Mouse (Mus musculus) right cerebral cortex, postnatal 14 days (tissue): ENCODE data around the gene Xkrx.
"Not testable (repeated sequence)": the region's sequence is repeated elsewhere in the genome, so short reads cannot be mapped to it uniquely, and the experiment has no call there.

Experiments used
- DNase-seq: peaks from one replicate; pipeline ENCODE4 v3.0.0; 2022

The Xkrx gene

DNA sequence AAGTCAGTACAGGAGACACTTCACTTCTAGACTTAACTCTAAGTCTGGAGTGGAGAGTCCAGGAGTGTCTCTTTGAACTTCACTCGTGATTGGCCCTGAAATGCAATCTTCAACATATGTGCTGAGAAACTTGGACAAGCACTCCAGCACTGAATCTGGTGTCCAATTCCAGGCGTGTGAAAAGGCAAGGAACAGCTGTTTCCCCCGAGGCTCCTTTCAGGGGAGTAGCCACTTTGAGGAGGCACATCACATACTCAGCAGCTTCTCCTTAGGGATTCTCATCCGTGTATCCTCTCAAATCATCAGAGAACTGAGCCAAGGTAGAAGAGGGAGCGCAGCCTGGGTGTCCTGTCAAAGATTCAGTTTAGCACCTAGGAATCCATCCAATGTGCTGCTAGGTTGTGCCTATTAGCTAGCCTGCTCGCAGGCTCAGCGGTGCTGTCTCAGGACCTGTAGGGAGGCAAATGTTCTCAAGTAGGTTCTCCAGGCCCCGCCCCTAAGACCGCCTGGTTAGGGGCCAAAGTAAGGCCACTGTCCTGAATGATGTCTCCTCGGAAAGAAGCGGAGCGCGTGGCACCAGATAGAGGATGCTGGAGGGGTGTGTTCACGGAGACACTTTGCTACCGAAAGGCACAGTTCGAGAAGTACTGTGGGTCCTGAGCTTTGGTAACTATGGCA lies at the start of gene Xkrx:
TSS of gene Xkrx (minus strand) at position 34 of the 678 bp plus-strand sequence.
- DNase-seq = no peak

DNA sequence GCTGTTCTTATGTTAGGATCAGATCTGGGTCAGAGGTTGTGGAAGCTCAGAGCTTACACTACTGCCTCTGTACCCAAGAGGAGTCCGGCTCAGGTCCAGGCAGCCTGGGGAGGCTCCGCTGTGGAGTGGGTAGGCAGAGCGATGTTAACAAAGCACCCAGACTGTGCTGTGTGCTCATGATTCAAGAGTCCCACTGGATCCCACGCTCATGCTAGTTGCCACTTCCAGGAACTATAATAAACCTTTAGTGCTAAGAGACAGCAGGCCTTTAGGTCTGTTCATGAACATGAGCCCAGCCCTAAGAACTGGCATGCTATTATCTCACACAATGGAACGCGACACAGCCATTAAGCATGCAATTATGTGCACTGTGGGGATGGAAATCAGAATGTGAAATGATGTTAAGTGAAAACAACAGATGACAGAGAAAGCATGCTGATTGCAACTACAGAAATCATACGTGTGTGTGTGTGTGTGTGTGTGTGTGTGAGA lies 49.3 kb upstream of the Xkrx start:
- DNase-seq = no peak

- DNase-seq = no peak
Observed at GRCm38 (mm10) chrX:134208491-134208890, 46.6 kb upstream of the Xkrx start.

DNA sequence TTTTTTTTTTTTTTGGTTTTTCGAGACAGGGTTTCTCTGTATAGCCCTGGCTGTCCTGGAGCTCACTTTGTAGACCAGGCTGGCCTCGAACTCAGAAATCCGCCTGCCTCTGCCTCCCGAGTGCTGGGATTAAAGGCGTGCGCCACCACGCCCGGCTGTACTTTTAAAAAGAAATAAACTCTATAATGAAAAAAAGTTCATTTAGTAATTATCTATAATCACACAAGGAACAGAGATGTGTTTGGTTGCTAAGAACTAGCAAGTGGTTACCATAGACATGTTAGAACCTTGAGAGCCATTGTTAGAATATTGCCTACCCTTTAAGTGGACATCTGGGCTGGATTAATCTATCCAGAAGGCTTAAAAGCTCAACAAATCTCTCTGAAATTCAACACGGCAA lies 25.3 kb upstream of the Xkrx start, which contains the start of gene Arl13a:
TSS of gene Arl13a (plus strand) at position 301 of the 400 bp plus-strand sequence.
- not testable (repeated sequence) for DNase-seq

DNA sequence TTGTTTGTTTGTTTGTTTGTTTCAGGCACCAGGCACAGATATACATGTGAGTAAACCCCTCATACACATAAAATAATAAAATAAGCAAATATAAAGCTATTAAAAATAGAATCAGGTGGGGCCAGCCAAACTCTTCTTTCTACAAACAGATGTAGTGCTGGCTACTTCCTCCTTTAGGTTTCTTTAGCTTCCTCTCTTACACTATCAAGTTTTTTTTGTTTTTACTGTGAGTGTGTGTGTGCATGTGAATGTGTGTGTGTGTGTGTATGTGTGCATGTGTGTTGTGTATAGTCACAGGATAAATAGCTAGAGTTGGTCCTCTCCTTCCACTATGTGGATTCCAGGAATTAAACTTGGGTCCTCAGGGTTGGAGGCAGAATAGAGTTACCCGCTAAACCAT lies 12.8 kb upstream of the Xkrx start:
- DNase-seq = no peak

GRCm38 (mm10) chrX:134170584-134170983 lies 8.7 kb upstream of the Xkrx start:
- DNase-seq = no peak

DNA sequence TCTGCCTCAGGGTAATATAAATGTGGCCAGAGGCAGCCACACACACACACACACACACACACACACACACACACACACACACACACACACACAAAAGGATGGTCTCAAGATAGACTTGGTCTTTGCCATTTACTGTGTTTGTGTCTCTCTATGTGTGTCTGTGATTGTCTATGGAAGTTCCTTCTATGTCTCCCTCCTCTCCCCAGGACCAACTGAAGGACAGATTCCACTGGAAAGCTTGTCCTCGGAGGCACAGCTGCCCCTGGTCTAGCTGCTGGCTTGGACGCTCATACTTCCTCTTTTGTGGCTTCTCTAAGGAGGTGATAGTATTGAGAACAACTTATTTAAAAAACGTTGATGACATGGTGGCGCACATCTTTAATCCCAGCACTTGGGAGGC lies 1.6 kb upstream of the Xkrx start:
- no peak for DNase-seq

DNA sequence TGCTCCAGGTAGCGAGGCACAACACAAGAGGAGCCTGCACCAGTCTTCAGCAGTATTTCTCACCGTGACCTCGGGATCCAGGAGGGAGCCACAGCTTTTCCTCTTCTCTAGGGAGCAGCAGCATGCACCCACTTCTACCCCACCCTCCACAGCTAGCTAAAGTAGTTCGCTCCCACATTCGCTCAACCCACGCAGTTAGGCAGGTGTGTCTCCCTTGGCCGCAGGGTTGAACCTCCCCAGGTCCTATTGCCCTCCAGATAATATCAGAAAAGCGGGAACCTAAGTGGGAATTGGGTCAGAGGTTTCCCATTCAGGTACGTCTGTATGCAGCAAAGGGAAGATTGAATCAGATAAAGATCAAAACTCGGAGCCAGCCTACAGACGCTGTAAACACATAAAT lies 950 bp upstream of the Xkrx start:
- no peak for DNase-seq

DNA sequence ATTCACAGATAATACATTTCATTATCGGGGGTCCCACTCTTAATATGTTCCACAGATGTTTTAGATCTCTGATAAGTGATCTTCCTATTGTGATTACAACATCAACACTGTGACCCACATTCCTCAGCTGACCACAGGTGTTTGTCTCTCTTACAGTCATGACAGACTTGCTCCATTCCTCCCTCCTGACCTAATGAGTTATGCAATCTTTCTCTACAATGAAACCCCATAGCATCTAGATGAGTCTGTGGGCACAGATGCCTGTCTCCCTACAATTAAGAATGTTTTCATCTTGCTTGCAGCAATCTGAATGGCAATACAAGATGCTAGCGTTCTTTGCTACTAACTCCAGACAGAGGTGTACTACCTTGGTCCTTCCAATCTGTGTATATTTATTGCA lies 1.4 kb downstream of the Xkrx start:
- DNase-seq = no peak

GRCm38 (mm10) chrX:134158151-134158550 lies 3.7 kb downstream of the Xkrx start:
- DNase-seq = no peak

GRCm38 (mm10) chrX:134141986-134142385 lies 19.9 kb downstream of the Xkrx start:
- no peak for DNase-seq

- DNase-seq = no peak
Observed at GRCm38 (mm10) chrX:134141551-134141950, 20.3 kb downstream of the Xkrx start.

GRCm38 (mm10) chrX:134140024-134140423 lies 21.9 kb downstream of the Xkrx start:
- no peak for DNase-seq

DNA sequence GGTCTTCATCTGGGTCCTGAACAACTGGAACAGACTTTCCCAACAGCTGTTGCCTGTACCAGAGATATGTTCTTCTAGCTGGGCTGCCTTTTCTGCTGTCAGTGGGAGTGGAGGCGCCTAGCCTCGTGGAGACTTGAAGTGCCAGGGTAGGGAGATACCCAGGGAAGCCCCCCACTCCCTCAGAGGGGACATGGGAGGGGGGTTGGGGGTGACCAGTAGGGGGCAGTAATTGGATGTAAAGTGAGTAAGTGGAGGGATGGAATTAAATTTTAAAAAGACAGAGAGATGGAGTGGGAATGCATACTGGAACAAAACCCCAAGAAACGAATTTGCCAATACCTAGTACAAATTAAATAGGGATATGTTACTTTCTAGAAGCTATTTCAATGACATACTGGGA lies 28.1 kb downstream of the Xkrx start:
- DNase-seq = no peak

GRCm38 (mm10) chrX:134132295-134132694 lies 29.6 kb downstream of the Xkrx start:
- peak; percentile 9 for DNase-seq

- DNase-seq = no peak
Observed at GRCm38 (mm10) chrX:134128549-134128948, 33.3 kb downstream of the Xkrx start.

DNA sequence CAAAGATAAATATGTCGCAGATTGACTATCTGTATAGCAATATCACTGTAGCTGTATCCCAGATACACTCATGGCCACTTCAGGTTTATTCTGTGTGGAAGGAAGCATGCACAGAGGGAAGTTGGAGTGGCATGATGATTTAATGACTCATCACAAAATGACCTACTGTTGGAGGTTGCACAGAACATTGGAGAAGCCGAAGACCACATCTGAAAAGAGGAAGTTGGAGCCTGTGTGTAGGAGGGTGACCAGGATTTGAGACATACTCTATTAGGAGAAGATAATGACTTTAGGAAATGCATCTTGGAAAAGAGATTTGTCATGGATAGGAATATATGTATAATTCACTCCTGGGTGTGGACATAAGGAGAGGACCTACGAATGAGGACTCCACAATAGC lies 45.5 kb downstream of the Xkrx start:
- no peak for DNase-seq

GRCm38 (mm10) chrX:134111767-134112166 lies 50.1 kb downstream of the Xkrx start:
- no peak for DNase-seq

GRCm38 (mm10) chrX:134102641-134103040 lies 59.2 kb downstream of the Xkrx start:
- no peak for DNase-seq
